Mouse (Mus musculus): ENCODE data around the gene Mindy4.

- TF ChIP-seq CTCF (IDR thresholded peaks at IDR 0.05; ENCODE audit: low read depth, low read length) (peak; percentile 61; the same call in 1 of the 2 replicates), GATA1 (IDR thresholded peaks at IDR 0.05; ENCODE audit: borderline replicate concordance, low read length) (no peak), TAL1 (conservative IDR thresholded peaks at IDR 0.05; ENCODE audit: low read depth, low read length) (no peak)
Measured at GRCm38 (mm10) chr6:55358731-55359143, 155.6 kb downstream of the Mindy4 start.

Measured in G1E (cell line).